ENCODE assay signal across 15 mouse cellular contexts in genomic region chr13:35852851-35853575, GRCm38 (mm10).
"Had no signal": no experiment of that assay in that cellular context is flagged by ENCODE, and none has a peak within 500 bp of the region (broad histone marks: within the 10 kb centered on the region; RNA-seq: fewer than 3 reads in every experiment).

No protein-coding gene starts in this region.

- H3K4me3 ChIP-seq: kidney, embryonic 15.5 days; left cerebral cortex, adult 2 months had no signal

- H3K27me3 ChIP-seq: kidney, embryonic 15.5 days had no signal

- DNase-seq: kidney, postnatal 10 days; kidney, postnatal 36 days; layer of hippocampus, postnatal 36 days; liver, postnatal 0 days; lung, embryonic 14.5 days; lung, postnatal 10 days; lung, postnatal 36 days; midbrain, embryonic 14.5 days; thymus, adult 18-20 months; thymus, postnatal 14 days; thymus, postnatal 4 days had no signal

- ATAC-seq: liver, postnatal 0 days had no signal

- H3K4me2 ChIP-seq: kidney, embryonic 15.5 days; lung, embryonic 14.5 days; midbrain, embryonic 11.5 days had no signal

- H3K27ac ChIP-seq: kidney, embryonic 15.5 days; left cerebral cortex, adult 2 months; liver, embryonic 14.5 days had no signal

- H3K9ac ChIP-seq: kidney, embryonic 15.5 days; liver, embryonic 14.5 days; liver, postnatal 0 days; lung, embryonic 14.5 days had no signal

- H3K9me3 ChIP-seq: kidney, embryonic 15.5 days had no signal
